Mouse (Mus musculus): ENCODE measurements at regions not wholly inside any gene's neighbourhood (a gene's known extent, or its start where the extent isn't known, plus 50 kb on each side); places are given as distances from the start of the nearest gene placed in this dataset.
A peak's percentile ranks its signal among the peaks of the same experiment; 100 is the strongest.

DNA sequence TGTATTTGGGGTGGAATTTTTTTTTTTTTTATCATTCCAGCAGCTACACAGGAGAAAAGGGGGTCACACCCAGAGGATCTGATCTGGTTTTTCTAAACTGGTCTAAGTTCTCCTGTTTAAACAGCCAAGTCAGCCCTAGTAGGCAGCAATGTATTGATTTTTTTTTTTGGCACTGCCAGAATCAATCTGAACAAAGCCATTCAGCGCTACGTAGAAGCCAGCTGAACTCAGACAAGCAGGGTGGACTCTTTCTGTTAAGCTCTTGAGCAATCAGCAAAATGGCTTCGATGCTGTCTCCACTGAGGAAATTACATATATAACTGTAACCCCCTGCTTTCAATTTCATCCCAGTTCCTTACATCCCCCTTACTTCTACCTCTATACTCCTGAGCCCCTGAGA is 230.5 kb downstream of the Gm45692 start:
- 65% methylated on average over 3 of the region's 3 CpGs for WGBS (ENCODE audit: insufficient replicate concordance)
- Histone ChIP-seq H3K9me3 (ENCODE audit: low read length) (no peaks in the 10 kb centered on the region), H3K36me3 (replicated peaks; ENCODE audit: insufficient read depth, low read length) (no peaks in the 10 kb centered on the region), H3K9ac (replicated peaks) (no peak overlapping the region), H3K27ac (ENCODE audit: low read depth) (no peak overlapping the region), H3K4me2 (ENCODE audit: low read depth, low read length) (no peak overlapping the region), H3K4me3 (ENCODE audit: low read depth, low read length) (no peak overlapping the region), H3K27me3 (ENCODE audit: insufficient read depth, low read length) (no peaks in the 10 kb centered on the region), H3K4me1 (ENCODE audit: insufficient read depth) (peaks cover 11% of the 10 kb centered on the region)
- no peak for TF ChIP-seq CTCF (IDR thresholded peaks at IDR 0.05; ENCODE audit: low read depth)
- peak; percentile 26; the same call in 1 of the 2 replicates for TF ChIP-seq EP300 (IDR thresholded peaks at IDR 0.05; ENCODE audit: low read depth)
- DNase-seq: no peak
- peak; percentile 83 for ATAC-seq

DNA sequence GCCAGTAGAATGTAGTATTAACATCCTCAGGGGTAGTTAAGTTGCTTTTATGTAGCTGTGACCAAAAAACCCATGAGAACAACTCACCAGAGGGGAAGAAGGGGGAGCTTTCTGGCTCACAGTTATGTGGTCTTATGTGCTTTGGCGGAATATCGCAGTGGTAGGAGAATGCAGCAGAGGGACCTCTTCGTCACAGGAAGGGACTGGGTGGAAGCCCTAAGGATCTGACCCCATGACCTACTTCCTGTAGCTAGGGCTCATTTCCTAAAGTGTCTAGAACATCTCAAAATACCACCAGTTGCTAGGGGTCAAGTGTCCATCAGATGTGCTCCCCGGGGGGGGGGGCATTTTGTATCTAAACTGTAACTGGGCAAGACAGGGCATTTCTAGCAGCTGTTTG is 231.3 kb downstream of the Gm45692 start:
- no peaks in the 10 kb centered on the region for H3K27me3 ChIP-seq (ENCODE audit: insufficient read depth, low read length)
- DNase-seq (no peak), ATAC-seq (no peak)
- H3K4me3 ChIP-seq (ENCODE audit: low read depth, low read length): no peak overlapping the region
- no peak for TF ChIP-seq EP300 (IDR thresholded peaks at IDR 0.05; ENCODE audit: low read depth)
- no peak for TF ChIP-seq CTCF (IDR thresholded peaks at IDR 0.05; ENCODE audit: low read depth)
- H3K9ac ChIP-seq (replicated peaks): no peak overlapping the region
- 67% methylated on average over 4 of the region's 4 CpGs for WGBS (ENCODE audit: insufficient replicate concordance)
- H3K4me1 ChIP-seq (ENCODE audit: insufficient read depth): peaks cover 11% of the 10 kb centered on the region
- H3K36me3 ChIP-seq (replicated peaks; ENCODE audit: insufficient read depth, low read length): no peaks in the 10 kb centered on the region
- no peak overlapping the region for H3K27ac ChIP-seq (ENCODE audit: low read depth)
- H3K9me3 ChIP-seq (ENCODE audit: low read length): no peaks in the 10 kb centered on the region
- H3K4me2 ChIP-seq (ENCODE audit: low read depth, low read length): no peak overlapping the region

DNA sequence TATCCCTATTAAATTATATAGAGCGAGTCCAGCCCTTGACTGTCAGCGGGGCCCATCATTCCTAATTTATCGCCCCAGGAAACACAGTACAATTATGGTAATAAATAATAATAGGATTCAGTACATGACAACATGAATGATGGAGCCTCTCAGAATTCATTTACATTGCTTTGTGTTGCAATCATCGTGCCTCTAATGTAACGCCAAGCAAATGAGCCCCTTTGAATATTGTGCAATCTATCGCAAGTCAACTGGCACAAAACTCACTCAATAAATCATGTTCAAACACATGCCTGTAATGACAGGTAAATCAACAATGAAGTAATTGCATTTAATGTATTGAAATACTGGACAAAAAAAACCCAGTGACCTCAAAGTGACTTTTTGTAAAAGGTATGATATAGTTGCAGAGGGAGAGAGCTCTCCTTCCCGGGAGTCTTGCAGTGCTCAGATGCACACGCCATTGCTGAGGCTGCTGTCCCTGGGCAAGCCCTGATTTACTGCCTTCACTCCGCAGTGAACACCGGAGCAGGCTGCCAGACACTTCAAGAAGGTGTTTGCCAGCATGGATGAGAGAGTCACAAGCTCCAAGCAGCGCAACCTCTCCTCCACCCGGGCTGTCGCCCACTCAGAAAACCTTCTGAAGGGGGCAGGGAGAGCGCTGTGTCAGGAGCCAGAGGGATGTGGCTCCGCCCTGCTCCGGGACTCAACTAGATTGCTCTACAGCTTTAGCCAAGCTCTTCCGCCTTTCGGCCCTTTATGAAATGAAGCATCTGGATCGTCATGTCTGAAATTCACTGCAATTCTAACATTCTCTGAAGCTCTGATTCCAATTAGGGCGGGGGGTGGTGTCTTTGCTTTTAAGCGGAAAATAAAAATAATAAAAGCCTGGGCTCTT is 232.6 kb downstream of the Gm45692 start:
- 50% methylated on average over 21 of the region's 21 CpGs for WGBS (ENCODE audit: insufficient replicate concordance)
- ATAC-seq: no peak

DNA sequence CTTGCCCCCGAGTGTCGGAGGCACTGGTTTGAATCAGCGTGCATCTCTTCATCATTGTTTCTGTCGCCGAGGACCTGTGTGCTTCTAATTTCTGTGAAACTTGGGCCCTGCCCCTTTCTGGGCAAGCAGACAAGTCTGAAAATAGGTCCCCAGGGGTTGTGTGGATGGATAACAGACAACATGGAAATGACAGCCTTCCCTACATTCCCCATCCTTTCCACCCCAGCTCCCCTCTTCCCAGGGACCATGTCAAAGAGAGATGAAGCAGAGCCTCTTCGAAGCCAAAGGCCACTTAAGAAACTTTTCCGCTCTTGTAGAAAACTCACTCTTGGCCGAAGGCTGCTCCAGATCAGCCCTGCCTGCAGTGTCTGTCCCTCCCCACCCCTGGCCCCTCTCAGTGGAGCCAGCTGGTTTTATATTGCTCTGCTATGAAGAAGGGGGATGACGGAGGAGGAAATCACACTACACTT is 233.2 kb downstream of the Gm45692 start:
- TF ChIP-seq EP300 (IDR thresholded peaks at IDR 0.05; ENCODE audit: low read depth) (no peak), CTCF (IDR thresholded peaks at IDR 0.05; ENCODE audit: low read depth) (no peak)
- H3K9ac ChIP-seq (replicated peaks): no peak overlapping the region
- no peaks in the 10 kb centered on the region for H3K36me3 ChIP-seq (replicated peaks; ENCODE audit: insufficient read depth, low read length)
- H3K27me3 ChIP-seq (ENCODE audit: insufficient read depth, low read length): no peaks in the 10 kb centered on the region
- no peak overlapping the region for H3K4me2 ChIP-seq (ENCODE audit: low read depth, low read length)
- no peak overlapping the region for H3K4me3 ChIP-seq (ENCODE audit: low read depth, low read length)
- 69% methylated on average over 9 of the region's 9 CpGs for WGBS (ENCODE audit: insufficient replicate concordance)
- ATAC-seq (no peak), DNase-seq (no peak)
- peaks cover 11% of the 10 kb centered on the region for H3K4me1 ChIP-seq (ENCODE audit: insufficient read depth)
- no peaks in the 10 kb centered on the region for H3K9me3 ChIP-seq (ENCODE audit: low read length)
- no peak overlapping the region for H3K27ac ChIP-seq (ENCODE audit: low read depth)

More for the DNA sequence above, 232.6 kb downstream of the Gm45692 start:
- Histone ChIP-seq H3K36me3 (replicated peaks; ENCODE audit: insufficient read depth, low read length) (no peaks in the 10 kb centered on the region), H3K9me3 (ENCODE audit: low read length) (no peaks in the 10 kb centered on the region), H3K4me2 (ENCODE audit: low read depth, low read length) (no peak overlapping the region), H3K27ac (ENCODE audit: low read depth) (no peak overlapping the region), H3K9ac (replicated peaks) (no peak overlapping the region), H3K4me3 (ENCODE audit: low read depth, low read length) (no peak overlapping the region), H3K27me3 (ENCODE audit: insufficient read depth, low read length) (no peaks in the 10 kb centered on the region), H3K4me1 (ENCODE audit: insufficient read depth) (peaks cover 11% of the 10 kb centered on the region)
- no peak for DNase-seq
- TF ChIP-seq CTCF (IDR thresholded peaks at IDR 0.05; ENCODE audit: low read depth): no peak

DNA sequence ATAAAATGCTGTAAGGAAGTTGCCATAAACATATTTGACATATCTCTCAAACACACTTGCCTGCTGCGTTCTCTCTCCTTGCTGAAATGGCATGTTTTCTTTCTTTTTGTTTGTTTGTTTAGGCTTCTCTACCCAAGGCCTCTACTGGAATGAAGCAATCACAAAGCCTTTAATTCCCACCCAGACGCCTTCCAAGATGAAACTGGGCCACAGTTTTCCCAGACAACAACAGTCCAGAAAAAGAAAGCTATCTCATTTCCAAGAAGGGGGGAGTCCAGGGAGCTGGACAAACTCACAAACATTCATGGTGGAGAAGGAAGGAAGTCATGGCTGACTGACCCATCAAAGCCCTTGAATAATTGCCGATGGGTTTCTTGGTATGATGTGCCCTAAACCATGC is 234.1 kb downstream of the Gm45692 start:
- Histone ChIP-seq H3K4me1 (ENCODE audit: insufficient read depth) (peaks cover 11% of the 10 kb centered on the region), H3K27me3 (ENCODE audit: insufficient read depth, low read length) (no peaks in the 10 kb centered on the region), H3K36me3 (replicated peaks; ENCODE audit: insufficient read depth, low read length) (no peaks in the 10 kb centered on the region), H3K9ac (replicated peaks) (no peak overlapping the region), H3K27ac (ENCODE audit: low read depth) (no peak overlapping the region), H3K4me3 (ENCODE audit: low read depth, low read length) (no peak overlapping the region), H3K4me2 (ENCODE audit: low read depth, low read length) (no peak overlapping the region), H3K9me3 (ENCODE audit: low read length) (no peaks in the 10 kb centered on the region)
- ATAC-seq (no peak), DNase-seq (no peak)
- 65% methylated on average over 3 of the region's 3 CpGs for WGBS (ENCODE audit: insufficient replicate concordance)
- TF ChIP-seq CTCF (IDR thresholded peaks at IDR 0.05; ENCODE audit: low read depth) (no peak), EP300 (IDR thresholded peaks at IDR 0.05; ENCODE audit: low read depth) (no peak)

DNA sequence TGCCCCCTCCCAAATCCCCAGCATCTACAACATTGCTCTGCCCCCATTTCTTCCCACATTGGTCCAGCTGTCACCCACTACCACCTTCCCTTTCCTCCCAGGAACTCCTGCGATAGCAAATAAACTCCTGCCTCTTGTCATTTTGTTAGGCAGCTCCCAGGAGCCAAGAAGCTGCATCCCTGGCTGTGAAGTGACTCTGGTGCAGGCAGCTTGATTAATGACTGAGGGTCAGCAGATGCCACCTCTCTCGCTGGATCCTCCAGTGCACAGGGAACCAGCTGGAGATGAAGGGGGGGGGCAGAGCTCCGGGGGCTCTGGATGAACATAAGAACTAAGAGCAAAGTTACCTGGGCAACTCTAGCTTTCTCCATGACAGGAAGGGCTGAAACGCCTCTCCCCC is 235.2 kb downstream of the Gm45692 start:
- ATAC-seq (no peak), DNase-seq (no peak)
- Histone ChIP-seq H3K27ac (ENCODE audit: low read depth) (no peak overlapping the region), H3K9ac (replicated peaks) (no peak overlapping the region), H3K4me2 (ENCODE audit: low read depth, low read length) (no peak overlapping the region), H3K27me3 (ENCODE audit: insufficient read depth, low read length) (no peaks in the 10 kb centered on the region), H3K4me3 (ENCODE audit: low read depth, low read length) (no peak overlapping the region), H3K4me1 (ENCODE audit: insufficient read depth) (peaks cover 9% of the 10 kb centered on the region), H3K9me3 (ENCODE audit: low read length) (no peaks in the 10 kb centered on the region), H3K36me3 (replicated peaks; ENCODE audit: insufficient read depth, low read length) (no peaks in the 10 kb centered on the region)
- TF ChIP-seq EP300 (IDR thresholded peaks at IDR 0.05; ENCODE audit: low read depth): no peak
- TF ChIP-seq CTCF (IDR thresholded peaks at IDR 0.05; ENCODE audit: low read depth): no peak
- WGBS (ENCODE audit: insufficient replicate concordance): 54% methylated on average over 4 of the region's 4 CpGs
